Mouse (Mus musculus): Measurements from ENCODE around the gene Cpxm1. TPM values are rescaled to one million over a fixed set of nuclear protein-coding genes. Genes with fewer than 3 reads are reported as not detected.

Cpxm1 gene
- total RNA-seq, 2 experiments from 2014 or later = 11.8 to 14.1 TPM

DNA sequence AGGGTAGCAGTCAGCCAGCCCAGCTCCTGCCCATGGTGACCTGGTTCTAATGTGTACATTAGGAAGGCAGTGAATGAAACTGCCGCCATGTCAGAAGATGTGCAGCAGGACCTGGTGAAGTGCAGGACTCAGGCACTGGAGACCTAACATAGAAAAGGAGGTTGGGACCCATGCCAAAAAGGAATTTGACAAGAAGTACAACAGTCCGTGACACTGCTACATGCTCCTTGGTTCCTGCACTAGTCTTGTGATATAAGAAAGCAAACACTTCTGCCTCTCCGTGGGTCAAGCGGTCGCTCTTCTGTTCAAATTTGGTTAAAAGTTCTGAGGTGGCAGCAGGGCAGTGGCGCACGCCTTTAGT lies 56.2 kb downstream of the Cpxm1 start:
- no peak for DNase-seq (ENCODE audit: low spot score in 2 of 2)

Other genes starting within 250 kb of the Cpxm1 start
- gene Snrpb, start 218.2 kb downstream of the Cpxm1 start, total RNA-seq (2021) = 100 to 1,000 TPM; 102 TPM
- not detected for gene Tmc2, start 202.4 kb downstream of the Cpxm1 start, total RNA-seq (2021)
- 100 to 1,000 TPM; 131 to 173 TPM for gene Nop56, start 123.1 kb downstream of the Cpxm1 start, total RNA-seq (2021)
- 100 to 1,000 TPM; 297 to 301 TPM for gene Idh3b, start 113.0 kb downstream of the Cpxm1 start, total RNA-seq (2021)
- 10 to 100 TPM; 12.5 to 13.1 TPM for gene Ebf4, start 102.4 kb downstream of the Cpxm1 start, total RNA-seq (2021)
- not detected for gene Gm28372, start 7.7 kb upstream of the Cpxm1 start, total RNA-seq (2021)
- not detected for gene 1700020A23Rik, start 7.7 kb upstream of the Cpxm1 start, total RNA-seq (2021)
- not detected for gene Tmem239, start 8.9 kb upstream of the Cpxm1 start, total RNA-seq (2021)
- gene Vps16, start 26.8 kb upstream of the Cpxm1 start, total RNA-seq (2021) = 10 to 100 TPM; 85.3 to 87.5 TPM
- gene Pced1a, start 27.1 kb upstream of the Cpxm1 start, total RNA-seq (2021) = 10 to 100 TPM; 21.8 to 22.0 TPM
- 100 to 1,000 TPM; 307 to 312 TPM for gene Ptpra, start 52.7 kb upstream of the Cpxm1 start, total RNA-seq (2021)
- 10 to 100 TPM; 80.2 to 82.6 TPM for gene Mrps26, start 166.2 kb upstream of the Cpxm1 start, total RNA-seq (2021)
- gene Oxt, start 178.6 kb upstream of the Cpxm1 start, total RNA-seq (2021) = not detected
- gene Avp, start 185.0 kb upstream of the Cpxm1 start, total RNA-seq (2021) = 1 to 10 TPM in 1 of 2 experiments, not detected in 1; 2.1 TPM
- gene Fastkd5, start 232.5 kb upstream of the Cpxm1 start, total RNA-seq (2021) = 1 to 10 TPM; 8.1 to 8.2 TPM
- 1 to 10 TPM; 7.3 to 8.5 TPM for gene Ubox5, start 232.5 kb upstream of the Cpxm1 start, total RNA-seq (2021)
- gene Lzts3, start 245.2 kb upstream of the Cpxm1 start, total RNA-seq (2021) = 10 to 100 TPM; 73.7 to 79.3 TPM

Data from layer of hippocampus, postnatal 14 days (tissue).